Mouse (Mus musculus) kidney, embryonic 16.5 days (tissue): Measurements from ENCODE around the gene Selenos. TPM values are rescaled to one million over a fixed set of nuclear protein-coding genes. Genes with fewer than 3 reads are reported as not detected.

ENCODE experiments used
- ATAC-seq: fragments of 200-750 bp; cut with Nextera tagmentation; 2 replicates; pipeline ENCODE4 v1.8.0; 2017; ENCODE audit warnings: moderate TSS enrichment; ENCODE audit not compliant: low FRiP score, low TSS enrichment
- H3K27ac ChIP-seq: fragments of 300-500 bp; sonication (generic); 2 replicates; pipeline ENCODE4 v1.5.1; 2014; ENCODE audit warnings: low read length
- H3K27me3 ChIP-seq: fragments of 300-500 bp; sonication (generic); 2 replicates; pipeline ENCODE4 v1.6.1; 2014; ENCODE audit warnings: low read length, control low read depth, mixed read lengths; ENCODE audit not compliant: insufficient read depth
- H3K36me3 ChIP-seq: fragments of 300-500 bp; sonication (generic); 2 replicates; pipeline ENCODE4 v1.6.1; 2014; ENCODE audit warnings: low read length, control low read depth, mixed read lengths; ENCODE audit not compliant: insufficient read depth
- H3K4me1 ChIP-seq: fragments of 300-500 bp; sonication (generic); 2 replicates; pipeline ENCODE4 v1.6.1; 2014; ENCODE audit warnings: low read length, control low read depth, mixed read lengths; ENCODE audit not compliant: insufficient read depth
- H3K4me2 ChIP-seq: fragments of 300-500 bp; sonication (generic); replicated peaks from 2 replicates; pipeline ENCODE4 v1.6.1; 2014; ENCODE audit warnings: low read depth, low read length
- H3K4me3 ChIP-seq: fragments of 300-500 bp; sonication (generic); 2 replicates; pipeline ENCODE4 v1.5.1; 2014; ENCODE audit warnings: mild to moderate bottlenecking, low read length
- H3K9ac ChIP-seq: fragments of 300-500 bp; sonication (generic); replicated peaks from 2 replicates; pipeline ENCODE4 v1.6.1; 2014; ENCODE audit warnings: low read length
- H3K9me3 ChIP-seq: fragments of 300-500 bp; sonication (generic); 2 replicates; pipeline ENCODE4 v1.6.1; 2016; ENCODE audit warnings: low read length, control low read depth
- WGBS: fragments of 180-500 bp; shearing (Covaris S2); extraction: QIAGEN DNeasy Blood & Tissue Kit; methylation state at CpG from one replicate; pipeline ENCODE4 v1.1.7; 2014; 5-methylcytosine and 5-hydroxymethylcytosine counted together
- polyA plus RNA-seq: library from polyadenylated mRNA; unstranded; fragments of >200 nt; fragmentation: Nextera tagmentation; extraction: Ambion mirVana; gene quantifications from 2 replicates; pipeline ENCODE4 v1.2.1, GENCODE M21; 2015

The Selenos gene
- polyA plus RNA-seq, 1 experiment from 2014 or later: 125 TPM

- Histone ChIP-seq H3K36me3 (peaks cover 25% of the 10 kb centered on the region), H3K9me3 (no peaks in the 10 kb centered on the region), H3K4me1 (peaks cover 11% of the 10 kb centered on the region), H3K4me3 (no peak overlapping the region), H3K27me3 (no peaks in the 10 kb centered on the region), H3K27ac (no peak overlapping the region), H3K4me2 (no peak overlapping the region), H3K9ac (no peak overlapping the region)
- ATAC-seq: no peak
- 54% methylated on average over 3 of the region's 3 CpGs for WGBS
Measured at GRCm38 (mm10) chr7:66128857-66129256, 49.4 kb downstream of the Selenos start.

GRCm38 (mm10) chr7:66130296-66130695, 50.8 kb downstream of the Selenos start:
- Histone ChIP-seq H3K9me3 (no peaks in the 10 kb centered on the region), H3K4me2 (no peak overlapping the region), H3K4me1 (peaks cover 5% of the 10 kb centered on the region), H3K9ac (no peak overlapping the region), H3K36me3 (peaks cover 23% of the 10 kb centered on the region), H3K4me3 (no peak overlapping the region), H3K27me3 (no peaks in the 10 kb centered on the region), H3K27ac (no peak overlapping the region)
- 91% methylated on average over 2 of the region's 2 CpGs for WGBS
- ATAC-seq: no peak

- H3K9ac ChIP-seq: no peak overlapping the region
- H3K27me3 ChIP-seq: no peaks in the 10 kb centered on the region
- peaks cover 7% of the 10 kb centered on the region for H3K4me1 ChIP-seq
- no peak overlapping the region for H3K4me2 ChIP-seq
- H3K36me3 ChIP-seq: peaks cover 7% of the 10 kb centered on the region; the same call in 1 of the 2 replicates
- no peaks in the 10 kb centered on the region for H3K9me3 ChIP-seq
- H3K27ac ChIP-seq: no peak overlapping the region
- ATAC-seq: no peak
- H3K4me3 ChIP-seq: no peak overlapping the region
- WGBS: 95% methylated on average over 4 of the region's 4 CpGs
Measured at GRCm38 (mm10) chr7:66131776-66132421, 52.5 kb downstream of the Selenos start.

GRCm38 (mm10) chr7:66134154-66134553, 54.7 kb downstream of the Selenos start:
- no peak overlapping the region for H3K4me3 ChIP-seq
- H3K4me1 ChIP-seq: 0 out of 2 replicates have a peak, but pooled peaks cover 2% of the 10 kb centered on the region
- WGBS: 98% methylated on average over 3 of the region's 3 CpGs
- H3K27me3 ChIP-seq: no peaks in the 10 kb centered on the region
- peaks cover 5% of the 10 kb centered on the region; the same call in 1 of the 2 replicates for H3K36me3 ChIP-seq
- H3K27ac ChIP-seq: no peak overlapping the region
- no peak for ATAC-seq
- H3K9ac ChIP-seq: no peak overlapping the region
- H3K4me2 ChIP-seq: no peak overlapping the region
- H3K9me3 ChIP-seq: no peaks in the 10 kb centered on the region

GRCm38 (mm10) chr7:66135644-66136043, 56.2 kb downstream of the Selenos start:
- H3K27me3 ChIP-seq: no peaks in the 10 kb centered on the region
- 0 out of 2 replicates have a peak, but pooled peaks cover 2% of the 10 kb centered on the region for H3K4me1 ChIP-seq
- H3K9ac ChIP-seq: no peak overlapping the region
- H3K36me3 ChIP-seq: peaks cover 2% of the 10 kb centered on the region; the same call in 1 of the 2 replicates
- no peak overlapping the region for H3K4me3 ChIP-seq
- ATAC-seq: no peak
- no peak overlapping the region for H3K4me2 ChIP-seq
- H3K9me3 ChIP-seq: no peaks in the 10 kb centered on the region
- no peak overlapping the region for H3K27ac ChIP-seq
- 83% methylated on average over 3 of the region's 3 CpGs for WGBS

- Histone ChIP-seq H3K9me3 (no peaks in the 10 kb centered on the region), H3K36me3 (no peaks in the 10 kb centered on the region), H3K4me1 (0 out of 2 replicates have a peak, but pooled peaks cover 2% of the 10 kb centered on the region), H3K27ac (no peak overlapping the region), H3K4me2 (no peak overlapping the region), H3K4me3 (no peak overlapping the region), H3K9ac (no peak overlapping the region), H3K27me3 (no peaks in the 10 kb centered on the region)
- ATAC-seq: no peak
Measured at GRCm38 (mm10) chr7:66136187-66136586, 56.7 kb downstream of the Selenos start.

- no peak overlapping the region for H3K27ac ChIP-seq
- H3K36me3 ChIP-seq: no peaks in the 10 kb centered on the region
- WGBS: 88% methylated on average over 4 of the region's 4 CpGs
- H3K4me2 ChIP-seq: no peak overlapping the region
- no peak overlapping the region for H3K4me3 ChIP-seq
- no peaks in the 10 kb centered on the region for H3K27me3 ChIP-seq
- ATAC-seq: no peak
- H3K9me3 ChIP-seq: no peaks in the 10 kb centered on the region
- H3K4me1 ChIP-seq: 0 out of 2 replicates have a peak, but pooled peaks cover 2% of the 10 kb centered on the region
- no peak overlapping the region for H3K9ac ChIP-seq
Measured at GRCm38 (mm10) chr7:66137309-66137708, 57.9 kb downstream of the Selenos start.

- H3K27ac ChIP-seq: no peak overlapping the region
- WGBS: 40% methylated on average over 4 of the region's 4 CpGs
- H3K4me1 ChIP-seq: 0 out of 2 replicates have a peak, but pooled peaks cover 2% of the 10 kb centered on the region
- H3K4me2 ChIP-seq: no peak overlapping the region
- H3K9me3 ChIP-seq: no peaks in the 10 kb centered on the region
- H3K27me3 ChIP-seq: no peaks in the 10 kb centered on the region
- no peaks in the 10 kb centered on the region for H3K36me3 ChIP-seq
- no peak overlapping the region for H3K4me3 ChIP-seq
- no peak overlapping the region for H3K9ac ChIP-seq
- ATAC-seq: no peak
Measured at GRCm38 (mm10) chr7:66138301-66138700, 58.9 kb downstream of the Selenos start.

GRCm38 (mm10) chr7:66138878-66139277, 59.4 kb downstream of the Selenos start:
- no peak overlapping the region for H3K4me2 ChIP-seq
- no peak overlapping the region for H3K4me3 ChIP-seq
- H3K27me3 ChIP-seq: no peaks in the 10 kb centered on the region
- H3K9me3 ChIP-seq: no peaks in the 10 kb centered on the region
- no peak for ATAC-seq
- H3K9ac ChIP-seq: no peak overlapping the region
- 70% methylated on average over 5 of the region's 5 CpGs for WGBS
- no peaks in the 10 kb centered on the region for H3K36me3 ChIP-seq
- H3K27ac ChIP-seq: no peak overlapping the region
- H3K4me1 ChIP-seq: 0 out of 2 replicates have a peak, but pooled peaks cover 2% of the 10 kb centered on the region
